Mouse (Mus musculus): ENCODE measurements around the gene Arhgap22. TPM values are rescaled to one million over a fixed set of nuclear protein-coding genes. Genes with fewer than 3 reads are reported as not detected.

Gene Arhgap22
- polyA plus RNA-seq, 1 experiment from 2014 or later, result 2.8 TPM

DNA sequence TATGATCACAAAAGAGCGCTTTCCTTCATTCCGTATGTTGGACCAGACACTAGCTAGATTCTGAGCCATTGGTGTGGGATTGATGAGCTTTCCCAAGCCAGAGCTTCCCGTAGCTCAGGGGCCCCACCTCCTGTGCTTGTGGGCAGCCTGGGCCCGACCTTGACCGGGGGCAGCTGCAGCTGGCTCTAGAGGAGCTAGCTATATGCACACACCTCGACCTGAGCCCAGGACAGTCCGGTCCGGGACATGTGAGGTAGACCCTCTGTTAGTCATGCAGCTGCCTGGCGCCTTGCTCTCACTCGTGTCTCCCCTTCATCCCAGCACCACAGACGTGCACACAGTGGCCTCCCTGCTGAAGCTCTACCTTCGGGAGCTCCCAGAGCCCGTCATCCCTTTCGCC lies 148.3 kb downstream of the Arhgap22 start:
- ATAC-seq (ENCODE audit: low FRiP score) (no peak), DNase-seq (ENCODE audit: low spot score) (no peak)
- WGBS, result 73% methylated on average over 14 of the region's 14 CpGs

DNA sequence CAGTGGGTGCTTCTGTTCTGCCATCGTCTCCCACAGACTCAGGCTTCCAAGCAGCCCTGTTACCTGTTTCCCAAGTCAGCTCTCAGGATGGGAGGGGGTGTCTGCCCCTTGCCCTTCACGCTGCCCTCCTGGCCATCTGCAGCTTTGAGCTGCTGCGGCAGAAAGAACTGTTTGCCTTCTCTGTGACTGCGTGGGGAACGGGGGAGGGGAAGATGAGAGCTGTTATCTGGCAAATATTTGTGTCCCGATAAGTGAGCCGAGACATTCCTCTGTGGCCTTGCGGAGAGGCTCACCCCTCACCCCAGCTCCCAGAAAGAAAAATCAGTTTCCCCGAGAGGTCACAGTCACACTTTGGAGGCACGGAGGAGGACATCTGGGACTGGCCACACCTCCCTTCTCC lies 149.0 kb downstream of the Arhgap22 start:
- H3K27me3 ChIP-seq (ENCODE audit: control insufficient read depth, insufficient read depth, low read length), result no peaks in the 10 kb centered on the region
- ATAC-seq (ENCODE audit: low FRiP score) (no peak), DNase-seq (ENCODE audit: low spot score) (no peak)
- peaks cover 8% of the 10 kb centered on the region; the same call in 1 of the 2 replicates for H3K4me1 ChIP-seq (replicated peaks; ENCODE audit: control insufficient read depth, insufficient read depth, low read length)
- WGBS, result 41% methylated on average over 10 of the region's 10 CpGs
- no peaks in the 10 kb centered on the region for H3K9me3 ChIP-seq (ENCODE audit: control insufficient read depth, low read length)
- H3K36me3 ChIP-seq (replicated peaks; ENCODE audit: control insufficient read depth, insufficient read depth), result no peaks in the 10 kb centered on the region
- no peak overlapping the region for H3K4me2 ChIP-seq (replicated peaks)
- no peak overlapping the region for H3K27ac ChIP-seq
- no peak overlapping the region for H3K4me3 ChIP-seq (replicated peaks; ENCODE audit: low read length)
- H3K9ac ChIP-seq, result no peak overlapping the region

More for the DNA sequence above, 148.3 kb downstream of the Arhgap22 start:
- peaks cover 6% of the 10 kb centered on the region; the same call in 1 of the 2 replicates for H3K4me1 ChIP-seq (replicated peaks; ENCODE audit: control insufficient read depth, insufficient read depth, low read length)
- no peak overlapping the region for H3K9ac ChIP-seq
- no peaks in the 10 kb centered on the region for H3K36me3 ChIP-seq (replicated peaks; ENCODE audit: control insufficient read depth, insufficient read depth)
- no peak overlapping the region for H3K27ac ChIP-seq
- H3K4me3 ChIP-seq (replicated peaks; ENCODE audit: low read length), result no peak overlapping the region
- no peak overlapping the region for H3K4me2 ChIP-seq (replicated peaks)
- H3K9me3 ChIP-seq (ENCODE audit: control insufficient read depth, low read length), result no peaks in the 10 kb centered on the region
- H3K27me3 ChIP-seq (ENCODE audit: control insufficient read depth, insufficient read depth, low read length), result no peaks in the 10 kb centered on the region

DNA sequence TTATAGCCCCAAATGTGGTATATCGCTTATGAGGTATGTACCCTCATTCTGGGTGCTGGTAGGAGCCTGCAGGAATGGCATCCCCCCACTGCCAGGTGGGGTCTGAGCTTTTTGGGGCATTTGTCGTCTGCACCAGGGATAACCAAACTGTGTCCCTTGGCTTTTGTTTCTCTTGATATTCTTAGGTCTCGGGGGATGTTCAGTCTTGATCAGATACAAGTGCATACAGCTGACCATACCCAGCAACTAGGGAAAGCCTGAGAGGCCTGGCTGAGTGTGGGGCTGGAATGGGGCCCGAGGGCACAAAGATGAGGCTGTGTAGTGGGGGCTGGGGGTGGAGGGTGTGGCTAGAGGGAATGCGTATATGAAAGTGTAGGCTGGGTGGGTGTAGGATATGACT lies 149.8 kb downstream of the Arhgap22 start:
- WGBS, result 90% methylated on average over 5 of the region's 5 CpGs
- ATAC-seq (ENCODE audit: low FRiP score) (no peak), DNase-seq (ENCODE audit: low spot score) (no peak)
- H3K9ac ChIP-seq, result no peak overlapping the region
- peaks cover 11% of the 10 kb centered on the region; the same call in 1 of the 2 replicates for H3K4me1 ChIP-seq (replicated peaks; ENCODE audit: control insufficient read depth, insufficient read depth, low read length)
- no peaks in the 10 kb centered on the region for H3K27me3 ChIP-seq (ENCODE audit: control insufficient read depth, insufficient read depth, low read length)
- H3K36me3 ChIP-seq (replicated peaks; ENCODE audit: control insufficient read depth, insufficient read depth), result no peaks in the 10 kb centered on the region
- H3K9me3 ChIP-seq (ENCODE audit: control insufficient read depth, low read length), result no peaks in the 10 kb centered on the region
- no peak overlapping the region for H3K4me2 ChIP-seq (replicated peaks)
- H3K4me3 ChIP-seq (replicated peaks; ENCODE audit: low read length), result no peak overlapping the region
- H3K27ac ChIP-seq, result no peak overlapping the region

DNA sequence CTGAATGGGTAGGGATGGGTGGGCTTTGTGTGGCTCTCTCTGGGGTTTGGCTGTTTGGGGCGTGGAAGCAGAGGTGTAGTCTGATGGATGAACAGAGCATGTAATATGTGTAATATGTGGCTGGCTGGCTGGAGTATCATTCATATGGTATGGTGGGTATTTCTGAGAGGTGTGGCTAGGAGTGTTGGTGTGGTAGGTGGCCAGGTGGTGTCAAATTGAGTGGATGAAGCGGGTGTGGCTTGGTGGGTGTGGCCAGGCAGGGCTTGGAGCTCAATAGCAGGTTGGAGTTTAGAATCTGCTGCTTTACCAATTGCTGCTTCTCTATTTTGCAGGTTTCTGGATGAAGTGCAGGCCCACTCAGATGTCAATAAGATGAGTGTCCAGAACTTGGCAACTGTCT lies 150.2 kb downstream of the Arhgap22 start:
- Histone ChIP-seq H3K27ac (no peak overlapping the region), H3K9ac (no peak overlapping the region)

DNA sequence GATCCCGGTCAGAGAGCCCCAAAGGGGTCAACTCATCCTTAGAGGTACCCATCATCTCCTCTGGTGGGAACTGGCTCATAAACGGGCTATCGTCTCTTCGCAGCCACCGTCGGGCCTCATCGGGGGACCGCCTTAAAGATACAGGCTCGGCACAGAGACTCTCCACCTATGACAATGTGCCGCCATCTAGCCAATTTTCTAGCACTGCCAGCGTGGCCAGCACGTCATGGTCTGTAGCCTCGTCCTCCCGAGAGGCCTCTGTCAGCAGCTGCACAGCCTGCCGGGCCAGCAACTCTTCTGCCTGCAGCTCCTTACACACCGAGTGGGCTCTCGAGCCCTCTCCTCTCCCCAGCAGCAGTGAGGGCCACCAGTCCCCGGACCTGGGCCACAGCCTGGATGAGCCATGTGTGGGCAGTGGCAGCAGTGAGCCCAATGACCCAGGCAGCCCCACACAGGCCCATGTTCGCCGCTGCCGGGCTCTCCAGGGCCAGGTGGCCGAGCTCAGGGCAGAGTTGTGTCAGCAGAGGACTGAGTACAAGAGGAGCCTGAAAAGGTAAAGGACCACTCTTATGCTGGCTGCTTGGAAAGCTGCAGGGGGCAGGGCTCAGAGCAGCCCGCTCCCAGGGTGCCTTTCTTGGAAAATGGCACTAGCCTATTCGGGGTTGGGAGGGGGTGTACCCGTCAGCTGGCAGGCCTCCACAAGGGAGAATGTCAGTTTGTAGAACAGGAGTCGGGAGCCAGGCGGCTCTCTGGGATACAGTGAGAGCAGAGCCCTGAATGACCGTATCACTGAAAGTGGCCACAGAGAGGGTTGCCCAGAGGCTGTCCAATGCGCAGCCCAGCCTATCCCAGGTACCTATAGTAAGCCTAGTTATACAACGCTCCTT lies 153.3 kb downstream of the Arhgap22 start:
- no peak overlapping the region for H3K4me3 ChIP-seq (replicated peaks; ENCODE audit: low read length)
- no peak overlapping the region for H3K4me2 ChIP-seq (replicated peaks)
- peaks cover 22% of the 10 kb centered on the region; the same call in 1 of the 2 replicates for H3K4me1 ChIP-seq (replicated peaks; ENCODE audit: control insufficient read depth, insufficient read depth, low read length)
- ATAC-seq (ENCODE audit: low FRiP score) (peak; percentile 21; the same call in 1 of the 2 replicates), DNase-seq (ENCODE audit: low spot score) (peak; percentile 35)
- H3K9me3 ChIP-seq (ENCODE audit: control insufficient read depth, low read length), result no peaks in the 10 kb centered on the region
- whole genome bisulfite sequencing, result 54% methylated on average over 30 of the region's 30 CpGs
- H3K27me3 ChIP-seq (ENCODE audit: control insufficient read depth, insufficient read depth, low read length), result no peaks in the 10 kb centered on the region
- H3K27ac ChIP-seq, result no peak overlapping the region
- H3K36me3 ChIP-seq (replicated peaks; ENCODE audit: control insufficient read depth, insufficient read depth), result no peaks in the 10 kb centered on the region
- no peak overlapping the region for H3K9ac ChIP-seq

More for the DNA sequence above, 150.2 kb downstream of the Arhgap22 start:
- ATAC-seq (ENCODE audit: low FRiP score), result no peak
- Histone ChIP-seq H3K36me3 (replicated peaks; ENCODE audit: control insufficient read depth, insufficient read depth) (no peaks in the 10 kb centered on the region), H3K4me1 (replicated peaks; ENCODE audit: control insufficient read depth, insufficient read depth, low read length) (peaks cover 11% of the 10 kb centered on the region; the same call in 1 of the 2 replicates), H3K27me3 (ENCODE audit: control insufficient read depth, insufficient read depth, low read length) (no peaks in the 10 kb centered on the region), H3K4me2 (replicated peaks) (no peak overlapping the region), H3K4me3 (replicated peaks; ENCODE audit: low read length) (no peak overlapping the region), H3K9me3 (ENCODE audit: control insufficient read depth, low read length) (no peaks in the 10 kb centered on the region)
- no peak for DNase-seq (ENCODE audit: low spot score)
- WGBS, result 94% methylated on average over 2 of the region's 2 CpGs

DNA sequence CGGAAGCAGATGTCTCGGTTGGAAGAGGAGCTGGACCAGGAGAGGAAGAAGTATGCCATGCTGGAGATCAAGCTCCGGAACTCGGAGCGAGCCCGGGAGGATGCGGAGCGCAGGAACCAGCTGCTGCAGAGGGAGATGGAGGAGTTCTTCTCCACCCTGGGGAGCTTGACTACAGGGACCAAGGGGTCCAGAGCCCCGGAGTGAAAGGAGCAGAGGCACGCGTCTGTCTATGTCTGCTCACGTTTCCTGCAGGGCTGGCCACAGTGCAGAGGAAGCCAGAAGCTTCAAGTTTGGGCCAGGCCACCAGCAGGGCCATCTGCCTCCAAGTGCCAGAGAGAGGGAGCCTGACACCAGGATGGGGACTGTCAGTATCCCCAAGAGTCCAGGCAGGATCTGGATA lies 155.5 kb downstream of the Arhgap22 start:
- no peak for ATAC-seq (ENCODE audit: low FRiP score)
- no peak overlapping the region for H3K27ac ChIP-seq
- no peak overlapping the region for H3K4me3 ChIP-seq (replicated peaks; ENCODE audit: low read length)
- 86% methylated on average over 12 of the region's 12 CpGs for WGBS
- 0 out of 2 replicates have a peak, but pooled peaks cover 19% of the 10 kb centered on the region for H3K4me1 ChIP-seq (replicated peaks; ENCODE audit: control insufficient read depth, insufficient read depth, low read length)
- H3K27me3 ChIP-seq (ENCODE audit: control insufficient read depth, insufficient read depth, low read length), result no peaks in the 10 kb centered on the region
- H3K9ac ChIP-seq, result no peak overlapping the region
- no peaks in the 10 kb centered on the region for H3K36me3 ChIP-seq (replicated peaks; ENCODE audit: control insufficient read depth, insufficient read depth)
- no peaks in the 10 kb centered on the region for H3K9me3 ChIP-seq (ENCODE audit: control insufficient read depth, low read length)
- no peak overlapping the region for H3K4me2 ChIP-seq (replicated peaks)
- DNase-seq (ENCODE audit: low spot score), result no peak

DNA sequence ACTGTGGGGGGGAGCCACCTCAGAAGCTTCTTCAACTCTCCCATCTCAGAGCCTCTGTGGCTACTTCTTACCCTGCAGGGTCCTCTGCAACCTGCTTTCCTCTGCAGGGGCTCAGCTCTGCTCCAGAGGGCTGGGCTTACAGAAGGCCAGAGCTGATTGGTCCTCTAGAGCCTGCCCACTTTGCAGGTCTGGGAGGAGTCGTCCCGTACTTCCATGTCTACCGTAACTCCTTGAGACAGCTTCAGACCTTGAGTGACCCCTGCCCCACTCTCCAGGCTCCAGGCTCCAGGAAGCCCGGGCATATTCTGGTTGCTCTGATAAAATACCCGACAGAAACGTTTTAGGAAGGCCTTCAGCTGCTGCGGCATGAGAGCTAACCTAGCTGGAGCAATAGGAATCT lies 156.2 kb downstream of the Arhgap22 start:
- ATAC-seq (ENCODE audit: low FRiP score), result no peak
- Histone ChIP-seq H3K9me3 (ENCODE audit: control insufficient read depth, low read length) (no peaks in the 10 kb centered on the region), H3K27ac (no peak overlapping the region), H3K4me3 (replicated peaks; ENCODE audit: low read length) (no peak overlapping the region), H3K27me3 (ENCODE audit: control insufficient read depth, insufficient read depth, low read length) (no peaks in the 10 kb centered on the region), H3K4me1 (replicated peaks; ENCODE audit: control insufficient read depth, insufficient read depth, low read length) (0 out of 2 replicates have a peak, but pooled peaks cover 19% of the 10 kb centered on the region), H3K36me3 (replicated peaks; ENCODE audit: control insufficient read depth, insufficient read depth) (no peaks in the 10 kb centered on the region), H3K4me2 (replicated peaks) (peak overlapping the region; percentile 6; the same call in 1 of the 2 replicates), H3K9ac (no peak overlapping the region)
- WGBS, result 21% methylated on average over 7 of the region's 7 CpGs
- DNase-seq (ENCODE audit: low spot score), result no peak

DNA sequence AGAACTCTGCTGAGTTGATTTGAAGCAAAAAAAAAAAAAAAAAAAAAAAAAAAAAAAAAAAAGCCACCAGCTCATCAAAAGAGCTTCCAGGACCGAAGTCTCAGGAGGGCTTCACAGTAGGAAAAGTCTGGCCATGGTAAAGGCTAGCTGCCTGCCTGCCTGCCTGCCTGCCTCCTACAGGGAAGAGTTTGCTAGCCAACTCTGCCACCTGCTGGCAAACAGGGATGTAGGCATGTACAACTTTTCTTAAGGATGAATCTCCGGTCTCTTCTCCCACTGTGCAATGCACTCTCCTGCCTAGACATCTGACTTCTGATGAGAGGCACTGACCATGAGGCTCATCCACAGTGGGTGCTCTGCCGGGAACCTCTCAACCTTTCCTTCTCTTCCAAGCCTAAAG lies 157.4 kb downstream of the Arhgap22 start:
- no peak overlapping the region for H3K4me2 ChIP-seq (replicated peaks)
- H3K4me1 ChIP-seq (replicated peaks; ENCODE audit: control insufficient read depth, insufficient read depth, low read length), result 0 out of 2 replicates have a peak, but pooled peaks cover 19% of the 10 kb centered on the region
- H3K9ac ChIP-seq, result no peak overlapping the region
- peak; percentile 61 for ATAC-seq (ENCODE audit: low FRiP score)
- DNase-seq (ENCODE audit: low spot score), result peak; percentile 77
- H3K9me3 ChIP-seq (ENCODE audit: control insufficient read depth, low read length), result no peaks in the 10 kb centered on the region
- no peaks in the 10 kb centered on the region for H3K27me3 ChIP-seq (ENCODE audit: control insufficient read depth, insufficient read depth, low read length)
- H3K27ac ChIP-seq, result no peak overlapping the region
- no peak overlapping the region for H3K4me3 ChIP-seq (replicated peaks; ENCODE audit: low read length)
- H3K36me3 ChIP-seq (replicated peaks; ENCODE audit: control insufficient read depth, insufficient read depth), result no peaks in the 10 kb centered on the region
- WGBS, result 20% methylated on average over 3 of the region's 3 CpGs

DNA sequence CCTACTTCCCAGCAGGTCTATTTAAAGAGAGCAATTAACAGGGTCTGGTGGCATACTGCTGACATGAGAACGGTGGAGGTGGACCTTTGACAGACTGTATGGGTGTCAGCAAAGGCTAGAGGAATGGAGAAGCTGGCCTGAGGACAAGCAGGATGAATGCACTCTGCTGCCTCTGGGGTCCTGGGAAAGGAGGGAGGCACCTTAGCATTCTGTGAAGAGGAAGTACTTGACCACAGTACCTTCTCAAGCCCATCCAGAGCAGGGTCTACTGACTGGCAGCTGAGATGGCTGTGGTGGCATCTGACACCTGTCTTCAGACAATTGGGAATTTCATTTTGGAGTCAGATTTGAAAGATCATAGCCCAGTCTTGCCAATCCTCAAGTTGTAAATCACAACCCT lies 159.4 kb downstream of the Arhgap22 start:
- peaks cover 4% of the 10 kb centered on the region; the same call in 1 of the 2 replicates for H3K36me3 ChIP-seq (replicated peaks; ENCODE audit: control insufficient read depth, insufficient read depth)
- 0 out of 2 replicates have a peak, but pooled peaks cover 11% of the 10 kb centered on the region for H3K4me1 ChIP-seq (replicated peaks; ENCODE audit: control insufficient read depth, insufficient read depth, low read length)
- WGBS, result 60% methylated on average over 1 of the region's 1 CpGs
- no peak for ATAC-seq (ENCODE audit: low FRiP score)
- H3K4me2 ChIP-seq (replicated peaks), result no peak overlapping the region
- H3K4me3 ChIP-seq (replicated peaks; ENCODE audit: low read length), result no peak overlapping the region
- no peaks in the 10 kb centered on the region for H3K9me3 ChIP-seq (ENCODE audit: control insufficient read depth, low read length)
- no peak overlapping the region for H3K27ac ChIP-seq
- H3K27me3 ChIP-seq (ENCODE audit: control insufficient read depth, insufficient read depth, low read length), result no peaks in the 10 kb centered on the region
- H3K9ac ChIP-seq, result no peak overlapping the region
- no peak for DNase-seq (ENCODE audit: low spot score)

Data from hindbrain, embryonic 14.5 days (tissue).